Mouse (Mus musculus): Measurements from ENCODE around the gene Srcin1. TPM values are rescaled to one million over a fixed set of nuclear protein-coding genes. Genes with fewer than 3 reads are reported as not detected.

Srcin1 gene
- total RNA-seq, 2 experiments from 2014 or later = not detected

DNA sequence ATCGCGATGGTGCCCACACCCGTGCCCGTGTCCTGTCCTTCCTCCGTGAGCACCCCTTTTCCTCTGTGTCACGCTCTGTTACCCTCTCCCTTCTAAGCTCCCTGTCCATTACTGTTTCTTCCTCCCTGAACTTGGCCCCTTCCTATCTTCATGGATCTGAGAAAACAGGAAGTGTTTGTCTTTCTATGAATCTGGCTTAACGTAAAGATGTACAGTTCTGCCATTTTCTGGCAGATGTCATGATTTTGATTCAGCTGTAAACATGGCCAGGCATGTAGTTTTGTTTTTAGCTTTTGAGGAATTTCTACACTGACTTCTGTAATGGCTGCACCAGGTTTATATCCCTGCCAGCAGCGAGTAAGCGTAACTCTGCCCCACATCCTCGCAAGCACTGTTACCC is 96.9 kb downstream of the Srcin1 start:
- ATAC-seq (replicated peaks; ENCODE audit: low FRiP score, poor library complexity, severe bottlenecking) = no peak

DNA sequence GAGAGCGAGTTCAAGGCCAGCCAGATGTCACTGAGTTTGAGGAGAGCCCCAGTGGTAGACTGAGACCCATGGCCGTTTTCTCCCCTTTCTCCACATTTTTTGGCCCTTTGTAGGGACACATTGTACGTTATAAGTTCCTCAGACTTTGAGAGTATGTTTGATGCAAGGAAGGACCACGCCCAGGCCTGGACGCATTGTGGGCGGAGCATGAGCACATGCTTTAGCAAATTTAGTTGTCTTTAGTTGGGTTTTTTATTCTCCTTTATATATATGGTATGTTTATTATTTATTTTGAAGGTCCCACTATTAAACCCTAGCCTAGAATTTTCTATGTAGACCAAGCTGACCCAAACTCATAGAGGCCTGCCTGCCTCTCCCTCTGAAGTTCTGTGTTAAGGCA is 97.6 kb downstream of the Srcin1 start:
- ATAC-seq (replicated peaks; ENCODE audit: low FRiP score, poor library complexity, severe bottlenecking) = no peak

- no peak for ATAC-seq (replicated peaks; ENCODE audit: low FRiP score, poor library complexity, severe bottlenecking)
Observed at GRCm38 (mm10) chr11:97477431-97477830, 98.6 kb downstream of the Srcin1 start.

DNA sequence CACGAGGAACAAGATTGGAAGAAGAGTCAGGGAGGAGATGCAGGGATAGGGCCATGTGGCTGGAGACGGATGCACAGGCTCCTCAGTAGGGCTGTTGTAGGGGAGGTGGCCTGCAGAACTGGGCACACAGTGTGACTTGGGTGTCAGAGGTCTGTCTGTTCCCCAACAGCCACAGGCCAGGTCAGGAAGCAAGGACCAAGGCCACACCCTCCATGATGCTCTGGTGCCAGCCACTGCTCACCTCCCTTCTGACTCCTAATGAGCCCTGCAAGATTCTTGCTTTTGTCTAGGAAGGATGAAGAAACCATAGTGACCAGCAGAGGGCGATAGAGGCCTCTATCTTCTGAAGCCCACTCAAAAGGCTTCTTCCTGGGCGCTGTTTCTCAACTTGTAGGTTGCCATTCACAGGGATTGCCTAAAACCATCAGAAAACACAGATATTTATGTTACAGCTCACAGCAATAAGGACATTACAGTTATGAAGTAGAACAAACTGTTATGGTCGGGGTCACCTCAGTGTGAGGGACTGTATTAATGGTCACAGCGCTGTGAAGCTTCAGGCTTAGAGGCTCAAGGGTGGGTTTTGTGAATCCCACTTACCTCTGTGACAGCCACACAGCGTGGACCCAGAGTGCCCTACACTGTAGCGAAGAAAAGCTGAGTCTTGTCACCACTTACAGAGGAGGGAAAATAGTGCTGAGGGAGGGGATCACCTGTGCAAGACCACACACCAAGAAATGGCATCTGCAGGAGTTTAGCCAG is 99.5 kb downstream of the Srcin1 start:
- peak; percentile 64; the same call in 1 of the 2 replicates for ATAC-seq (replicated peaks; ENCODE audit: low FRiP score, poor library complexity, severe bottlenecking)

DNA sequence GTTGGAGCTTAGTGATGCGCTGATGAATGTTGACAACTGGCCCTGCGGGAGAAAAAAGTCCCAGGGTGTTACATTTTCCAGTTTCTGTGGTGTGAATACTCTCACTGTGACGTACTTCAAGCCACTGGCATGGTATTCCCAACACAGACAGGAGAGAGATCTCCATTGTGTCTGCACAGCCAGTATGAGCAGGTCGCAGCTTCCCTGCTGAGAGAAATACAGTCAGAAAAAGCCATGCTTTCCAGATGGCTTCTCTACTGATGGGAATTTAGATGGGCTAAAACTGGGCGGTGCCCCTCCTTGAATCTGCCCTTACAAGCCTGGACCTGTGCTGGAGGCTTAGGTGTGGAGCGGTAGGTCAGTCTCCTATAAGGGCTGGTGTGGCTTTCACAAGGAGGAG is 104.7 kb downstream of the Srcin1 start:
- ATAC-seq (replicated peaks; ENCODE audit: low FRiP score, poor library complexity, severe bottlenecking) = no peak

DNA sequence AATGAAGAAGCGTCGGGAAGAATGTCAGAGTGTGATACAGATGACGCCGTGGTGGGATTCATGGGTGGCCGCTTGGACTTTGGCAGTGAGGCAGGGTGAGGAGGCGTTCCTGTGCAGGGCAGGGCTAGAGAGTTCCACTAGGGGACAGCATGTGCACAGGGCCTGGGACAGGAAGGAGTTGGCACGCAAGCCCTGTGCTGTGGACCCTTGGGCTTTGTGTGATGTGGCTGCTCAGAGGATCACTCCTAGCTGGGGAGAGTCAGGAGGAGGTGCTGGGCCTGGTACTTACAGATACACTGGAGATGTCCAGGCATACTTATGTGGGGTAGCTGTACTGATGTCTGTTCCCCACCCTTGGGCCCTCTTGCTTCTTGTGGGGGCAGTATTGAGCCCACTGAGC is 106.2 kb downstream of the Srcin1 start:
- no peak for ATAC-seq (replicated peaks; ENCODE audit: low FRiP score, poor library complexity, severe bottlenecking)

DNA sequence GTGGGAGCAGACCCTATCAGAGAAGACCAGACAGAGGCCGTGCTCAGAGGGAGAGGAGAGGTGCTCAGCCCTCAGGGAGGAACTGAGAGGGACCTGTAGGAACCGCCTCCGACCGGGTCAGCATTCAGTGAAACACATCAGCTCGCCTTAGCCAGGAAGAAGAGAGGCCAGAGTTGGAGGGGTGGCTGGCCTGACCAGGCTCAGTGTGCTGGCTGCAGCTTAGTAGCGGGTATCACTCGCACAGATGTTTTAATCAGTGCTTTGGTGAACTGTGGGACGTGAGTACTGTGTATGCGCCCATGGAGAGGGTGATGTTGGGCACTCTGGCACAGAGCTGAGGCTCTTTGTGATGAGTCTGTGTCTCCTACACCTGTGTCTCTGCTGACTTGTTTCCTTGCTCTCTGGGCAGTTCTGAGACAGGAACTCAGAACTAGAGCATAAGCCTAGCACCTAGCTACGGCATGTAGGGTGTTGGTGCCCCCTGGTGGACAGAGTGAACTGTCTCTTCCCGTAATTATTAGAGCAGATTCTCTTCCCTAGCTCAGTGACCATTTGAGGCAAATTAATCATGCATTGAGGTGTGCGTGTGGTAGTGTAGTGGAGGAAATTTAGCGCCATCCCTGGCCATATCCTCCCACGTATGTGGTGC is 107.2 kb downstream of the Srcin1 start:
- ATAC-seq (replicated peaks; ENCODE audit: low FRiP score, poor library complexity, severe bottlenecking) = peak; percentile 70

DNA sequence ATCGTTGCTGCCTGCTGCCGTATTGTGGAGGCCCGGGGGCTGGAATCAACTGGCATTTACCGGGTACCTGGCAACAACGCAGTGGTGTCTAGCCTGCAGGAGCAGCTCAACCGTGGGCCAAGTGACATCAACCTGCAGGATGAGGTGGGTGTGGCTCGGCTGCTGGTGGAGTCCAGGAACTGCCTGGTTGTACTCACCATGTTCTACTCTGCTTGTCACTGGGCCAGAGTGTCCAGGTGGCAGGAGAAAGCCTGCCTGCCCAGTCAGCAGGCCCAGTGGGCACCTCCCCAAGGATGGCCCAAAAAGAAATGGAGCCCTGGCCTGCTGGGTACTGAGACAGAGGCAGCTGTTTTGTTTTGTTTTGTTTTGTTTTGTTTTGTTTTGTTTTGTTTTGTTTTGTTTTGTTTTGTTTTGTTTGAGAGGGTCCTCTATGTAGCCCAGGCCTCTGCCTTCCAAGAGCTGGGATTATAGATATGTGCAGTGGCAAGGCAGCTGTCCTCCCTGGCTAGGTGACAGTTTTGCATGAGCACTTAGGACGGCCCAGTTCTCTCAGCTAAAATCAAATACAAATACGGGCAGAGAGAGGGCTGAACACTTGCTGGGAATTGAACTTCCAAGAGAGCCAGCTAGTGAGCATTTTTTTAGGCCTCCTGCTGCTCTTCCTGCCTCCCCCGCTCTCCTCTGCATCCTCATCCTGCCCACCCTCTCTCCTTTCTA is 109.4 kb downstream of the Srcin1 start:
- no peak for ATAC-seq (replicated peaks; ENCODE audit: low FRiP score, poor library complexity, severe bottlenecking)

DNA sequence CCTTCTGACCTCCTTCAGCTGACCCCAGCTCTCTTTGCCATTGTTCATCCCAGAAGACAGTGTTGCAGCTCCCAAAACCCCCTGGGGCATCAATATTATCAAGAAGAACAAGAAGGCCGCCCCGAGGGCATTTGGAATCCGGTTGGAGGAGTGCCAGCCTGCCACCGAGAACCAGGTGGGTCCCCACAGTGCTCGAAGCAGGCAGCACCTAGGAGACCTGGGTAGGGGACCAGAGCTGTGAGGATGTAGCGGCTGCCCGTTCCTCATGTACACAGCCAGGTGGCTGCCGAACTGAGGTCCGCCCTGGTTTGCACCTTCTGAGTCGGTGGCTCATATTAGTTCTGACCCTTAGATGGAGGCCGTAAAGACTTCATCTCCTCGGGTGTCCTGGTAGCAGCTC is 110.0 kb downstream of the Srcin1 start:
- ATAC-seq (replicated peaks; ENCODE audit: low FRiP score, poor library complexity, severe bottlenecking) = no peak

GRCm38 (mm10) chr11:97463991-97464390 is 112.0 kb downstream of the Srcin1 start:
- no peak for ATAC-seq (replicated peaks; ENCODE audit: low FRiP score, poor library complexity, severe bottlenecking)

- ATAC-seq (replicated peaks; ENCODE audit: low FRiP score, poor library complexity, severe bottlenecking) = no peak
Observed at GRCm38 (mm10) chr11:97463166-97463565, 112.8 kb downstream of the Srcin1 start.

- no peak for ATAC-seq (replicated peaks; ENCODE audit: low FRiP score, poor library complexity, severe bottlenecking)
Observed at GRCm38 (mm10) chr11:97462538-97462937, 113.4 kb downstream of the Srcin1 start.

DNA sequence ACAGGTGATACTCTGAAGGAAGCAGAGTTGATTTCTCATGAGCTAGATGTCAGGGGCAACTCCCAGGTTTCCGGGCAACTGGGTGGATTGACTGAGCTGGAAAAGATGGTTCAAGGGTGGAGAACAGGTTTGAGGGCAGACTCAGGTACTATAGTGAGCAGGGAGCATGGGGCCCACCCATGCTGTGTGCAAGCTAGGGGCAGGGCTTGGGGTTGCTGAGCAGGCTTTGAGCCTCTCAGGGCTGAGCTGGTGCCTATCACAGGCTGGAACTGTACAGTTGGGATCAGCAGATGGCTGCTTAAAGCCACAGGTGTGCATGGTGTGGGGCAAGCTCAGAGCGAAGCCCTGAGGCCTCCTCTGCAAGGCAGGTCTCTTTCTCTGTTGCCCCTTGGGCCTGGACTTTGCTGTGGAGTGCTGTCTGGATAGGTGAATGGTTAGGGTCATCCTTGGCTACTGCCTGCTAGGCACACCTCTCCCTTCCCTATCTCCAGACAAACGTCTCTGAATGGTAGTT is 114.6 kb downstream of the Srcin1 start:
- ATAC-seq (replicated peaks; ENCODE audit: low FRiP score, poor library complexity, severe bottlenecking) = no peak

Other genes starting within 250 kb of the Srcin1 start
- not detected in 2 replicates for gene Gpr179, start 224.1 kb downstream of the Srcin1 start, total RNA-seq (2015; ENCODE audit: low replicate concordance)
- gene Gpr179, start 224.1 kb downstream of the Srcin1 start, total RNA-seq (2017; ENCODE audit: low replicate concordance) = 0.15 TPM in 1 of 2 replicates, not detected in the other
- gene Socs7, start 213.6 kb downstream of the Srcin1 start, total RNA-seq (2015; ENCODE audit: low replicate concordance) = 2.5 and 2.9 TPM in 2 replicates
- 5.4 and 6.0 TPM in 2 replicates for gene Socs7, start 213.6 kb downstream of the Srcin1 start, total RNA-seq (2017; ENCODE audit: low replicate concordance)
- 76.8 and 82.6 TPM in 2 replicates for gene Arhgap23, start 160.7 kb downstream of the Srcin1 start, total RNA-seq (2015; ENCODE audit: low replicate concordance)
- 65.7 and 71.1 TPM in 2 replicates for gene Arhgap23, start 160.7 kb downstream of the Srcin1 start, total RNA-seq (2017; ENCODE audit: low replicate concordance)
- gene 4933428G20Rik, start 75.8 kb downstream of the Srcin1 start, total RNA-seq (2015; ENCODE audit: low replicate concordance) = not detected in 2 replicates
- gene 4933428G20Rik, start 75.8 kb downstream of the Srcin1 start, total RNA-seq (2017; ENCODE audit: low replicate concordance) = not detected in 2 replicates
- gene Epop, start 53.5 kb upstream of the Srcin1 start, total RNA-seq (2015; ENCODE audit: low replicate concordance) = 1.4 TPM in 1 of 2 replicates, not detected in the other
- gene Epop, start 53.5 kb upstream of the Srcin1 start, total RNA-seq (2017; ENCODE audit: low replicate concordance) = not detected in 2 replicates
- gene Mllt6, start 87.2 kb upstream of the Srcin1 start, total RNA-seq (2015; ENCODE audit: low replicate concordance) = 2.1 and 9.7 TPM in 2 replicates
- 1.3 and 3.9 TPM in 2 replicates for gene Mllt6, start 87.2 kb upstream of the Srcin1 start, total RNA-seq (2017; ENCODE audit: low replicate concordance)
- gene Cisd3, start 109.6 kb upstream of the Srcin1 start, total RNA-seq (2015; ENCODE audit: low replicate concordance) = 6.3 TPM in 1 of 2 replicates, not detected in the other
- gene Cisd3, start 109.6 kb upstream of the Srcin1 start, total RNA-seq (2017; ENCODE audit: low replicate concordance) = not detected in 2 replicates
- 5.9 TPM in 1 of 2 replicates, not detected in the other for gene Pcgf2, start 124.3 kb upstream of the Srcin1 start, total RNA-seq (2015; ENCODE audit: low replicate concordance)
- 2.1 TPM in 1 of 2 replicates, not detected in the other for gene Pcgf2, start 124.3 kb upstream of the Srcin1 start, total RNA-seq (2017; ENCODE audit: low replicate concordance)
- 20.5 and 50.7 TPM in 2 replicates for gene Psmb3, start 127.2 kb upstream of the Srcin1 start, total RNA-seq (2015; ENCODE audit: low replicate concordance)
- gene Psmb3, start 127.2 kb upstream of the Srcin1 start, total RNA-seq (2017; ENCODE audit: low replicate concordance) = 7.9 and 45.8 TPM in 2 replicates
- 2.9 and 4.0 TPM in 2 replicates for gene Pip4k2b, start 168.5 kb upstream of the Srcin1 start, total RNA-seq (2015; ENCODE audit: low replicate concordance)
- gene Pip4k2b, start 168.5 kb upstream of the Srcin1 start, total RNA-seq (2017; ENCODE audit: low replicate concordance) = 2.1 and 12.6 TPM in 2 replicates
- gene Cwc25, start 190.4 kb upstream of the Srcin1 start, total RNA-seq (2015; ENCODE audit: low replicate concordance) = 8.3 and 13.8 TPM in 2 replicates
- gene Cwc25, start 190.4 kb upstream of the Srcin1 start, total RNA-seq (2017; ENCODE audit: low replicate concordance) = 8.8 and 19.1 TPM in 2 replicates
- not detected in 2 replicates for gene 1700001P01Rik, start 199.7 kb upstream of the Srcin1 start, total RNA-seq (2015; ENCODE audit: low replicate concordance)
- gene 1700001P01Rik, start 199.7 kb upstream of the Srcin1 start, total RNA-seq (2017; ENCODE audit: low replicate concordance) = not detected in 2 replicates
- gene Rpl23, start 206.3 kb upstream of the Srcin1 start, total RNA-seq (2015; ENCODE audit: low replicate concordance) = 324 and 337 TPM in 2 replicates
- gene Rpl23, start 206.3 kb upstream of the Srcin1 start, total RNA-seq (2017; ENCODE audit: low replicate concordance) = 331 and 402 TPM in 2 replicates
- gene Lasp1, start 222.8 kb upstream of the Srcin1 start, total RNA-seq (2015; ENCODE audit: low replicate concordance) = 28.9 and 33.5 TPM in 2 replicates
- 14.8 and 57.0 TPM in 2 replicates for gene Lasp1, start 222.8 kb upstream of the Srcin1 start, total RNA-seq (2017; ENCODE audit: low replicate concordance)